Mouse (Mus musculus) adrenal gland, adult 2 months (tissue): ENCODE data around the gene Ccl2. TPM values are rescaled to one million over a fixed set of nuclear protein-coding genes. Genes with fewer than 3 reads are reported as not detected.

Source experiments
- DNase-seq: peaks from one replicate; pipeline ENCODE4 v3.0.0; 2021
- polyA plus RNA-seq: library from polyadenylated mRNA; depleted of rRNA; stranded (reverse); fragments of >200 nt; gene quantifications from 2 replicates; pipeline ENCODE4 v1.2.3, GENCODE M21; 2012
- total RNA-seq, 2 experiments: library from RNA; stranded (reverse); gene quantifications; 2 replicates each; pipeline ENCODE4 v1.2.3; 2021

Ccl2 gene
- total and polyA plus RNA-seq, 3 experiments, result 0.98 to 5.5 (median 2.0) TPM

- no peak for DNase-seq
Observed at GRCm38 (mm10) chr11:82034446-82034845, 925 bp upstream of the Ccl2 start.

- DNase-seq, result no peak
Observed at GRCm38 (mm10) chr11:82035857-82036256, 486 bp downstream of the Ccl2 start.

- DNase-seq, result no peak
Observed at GRCm38 (mm10) chr11:82038535-82038934, 3.2 kb downstream of the Ccl2 start, which contains the start of gene Gm17268. Gene Gm17268, minus strand, starts transcription at chr11:82038562.

- DNase-seq, result peak; percentile 30
Observed at GRCm38 (mm10) chr11:82039132-82039660, 3.8 kb downstream of the Ccl2 start.

GRCm38 (mm10) chr11:82041671-82042080 is 6.3 kb downstream of the Ccl2 start:
- DNase-seq, result no peak

GRCm38 (mm10) chr11:82045471-82045870 is 10.1 kb downstream of the Ccl2 start, which contains the start of gene Ccl7:
Gene Ccl7, plus strand, starts transcription at chr11:82045712.
- DNase-seq, result peak; percentile 76

GRCm38 (mm10) chr11:82047746-82048415 is 12.5 kb downstream of the Ccl2 start:
- peak; percentile 55 for DNase-seq

GRCm38 (mm10) chr11:82053849-82054248 is 18.5 kb downstream of the Ccl2 start:
- DNase-seq, result no peak

- no peak for DNase-seq
Observed at GRCm38 (mm10) chr11:82057646-82058045, 22.3 kb downstream of the Ccl2 start, which contains the start of gene Ccl11. Gene Ccl11, plus strand, starts transcription at chr11:82057823.

- DNase-seq, result no peak
Observed at GRCm38 (mm10) chr11:82062226-82062625, 26.9 kb downstream of the Ccl2 start.

- peak; percentile 19 for DNase-seq
Observed at GRCm38 (mm10) chr11:82063454-82063853, 28.1 kb downstream of the Ccl2 start.

GRCm38 (mm10) chr11:82066953-82067571 is 31.7 kb downstream of the Ccl2 start:
- DNase-seq, result peak; percentile 4

- no peak for DNase-seq
Observed at GRCm38 (mm10) chr11:82071076-82071475, 35.7 kb downstream of the Ccl2 start.

GRCm38 (mm10) chr11:82072374-82072773 is 37.0 kb downstream of the Ccl2 start:
- DNase-seq, result no peak

GRCm38 (mm10) chr11:82072984-82073383 is 37.6 kb downstream of the Ccl2 start:
- no peak for DNase-seq

GRCm38 (mm10) chr11:82073686-82074085 is 38.3 kb downstream of the Ccl2 start:
- no peak for DNase-seq

GRCm38 (mm10) chr11:82077031-82077430 is 41.7 kb downstream of the Ccl2 start:
- DNase-seq, result no peak

GRCm38 (mm10) chr11:82078136-82078730 is 42.9 kb downstream of the Ccl2 start:
- no peak for DNase-seq

- no peak for DNase-seq
Observed at GRCm38 (mm10) chr11:82080865-82081264, 45.5 kb downstream of the Ccl2 start.

- no peak for DNase-seq
Observed at GRCm38 (mm10) chr11:82084360-82084759, 49.0 kb downstream of the Ccl2 start.
